Mouse (Mus musculus) erythroid progenitor cell, adult 5-6 weeks (primary cell): Measurements from ENCODE around the gene Ccnl1. TPM values are rescaled to one million over a fixed set of nuclear protein-coding genes. Genes with fewer than 3 reads are reported as not detected.
A peak's percentile ranks its signal among the peaks of the same experiment; 100 is the strongest.

Source experiments
- ATAC-seq: replicated peaks from 2 replicates; pipeline ENCODE4 v1.8.0; 2016; ENCODE audit warnings: moderate number of reproducible peaks, mild to moderate bottlenecking, moderate TSS enrichment, inconsistent platforms; ENCODE audit not compliant: poor library complexity, low FRiP score, severe bottlenecking
- total RNA-seq, 2 experiments: library from RNA; stranded (forward) in 1 of 2; stranded (reverse) in 1 of 2; fragments of 150-400 nt in 1 of 2; fragments of 186-747, 209-891 nt in 1 of 2; gene quantifications; 2 replicates each; pipeline versions ENCODE4 v1.2.3 to v1.2.4; 2015 to 2017; ENCODE audit warnings: low replicate concordance in 2 of 2

The Ccnl1 gene
- total RNA-seq, 2 experiments from 2014 or later, result 173 to 199 TPM

- ATAC-seq, result no peak
These were observed 2.4 kb upstream of the Ccnl1 start for GRCm38 (mm10) chr3:65960291-65960945.

GRCm38 (mm10) chr3:65959416-65960001 lies 1.5 kb upstream of the Ccnl1 start:
- no peak for ATAC-seq

GRCm38 (mm10) chr3:65958840-65959185 lies 764 bp upstream of the Ccnl1 start:
- ATAC-seq, result no peak

- peak; percentile 76 for ATAC-seq
These were observed 563 bp downstream of the Ccnl1 start for GRCm38 (mm10) chr3:65957271-65958101.

GRCm38 (mm10) chr3:65954499-65955391 lies 3.3 kb downstream of the Ccnl1 start:
- ATAC-seq, result no peak

- no peak for ATAC-seq
These were observed 7.2 kb downstream of the Ccnl1 start for GRCm38 (mm10) chr3:65950831-65951365.

- no peak for ATAC-seq
These were observed 7.7 kb downstream of the Ccnl1 start for GRCm38 (mm10) chr3:65950304-65950703.

- ATAC-seq, result no peak
These were observed 12.6 kb downstream of the Ccnl1 start for GRCm38 (mm10) chr3:65945277-65945932.

GRCm38 (mm10) chr3:65944713-65945112 lies 13.3 kb downstream of the Ccnl1 start:
- ATAC-seq, result no peak; the same call in 1 of the 2 replicates

GRCm38 (mm10) chr3:65943453-65943852 lies 14.6 kb downstream of the Ccnl1 start:
- no peak for ATAC-seq

GRCm38 (mm10) chr3:65941052-65941451 lies 17.0 kb downstream of the Ccnl1 start:
- ATAC-seq, result no peak

- no peak; the same call in 1 of the 2 replicates for ATAC-seq
These were observed 19.8 kb downstream of the Ccnl1 start for GRCm38 (mm10) chr3:65938211-65938610.

GRCm38 (mm10) chr3:65936384-65936783 lies 21.7 kb downstream of the Ccnl1 start:
- no peak for ATAC-seq

- ATAC-seq, result no peak
These were observed 22.9 kb downstream of the Ccnl1 start for GRCm38 (mm10) chr3:65935153-65935552.

- no peak for ATAC-seq
These were observed 24.3 kb downstream of the Ccnl1 start for GRCm38 (mm10) chr3:65933726-65934125.

- no peak for ATAC-seq
These were observed 26.5 kb downstream of the Ccnl1 start for GRCm38 (mm10) chr3:65931542-65931941.

GRCm38 (mm10) chr3:65930636-65931035 lies 27.4 kb downstream of the Ccnl1 start:
- no peak for ATAC-seq

- ATAC-seq, result peak; percentile 43; the same call in 1 of the 2 replicates
These were observed 28.0 kb downstream of the Ccnl1 start for GRCm38 (mm10) chr3:65929821-65930633.
